Mouse (Mus musculus) spleen, postnatal 10 days (tissue): ENCODE results near the gene Sprr2a1.
"Not testable (repeated sequence)": the region's sequence is repeated elsewhere in the genome, so short reads cannot be mapped to it uniquely, and the experiment has no call there.

ENCODE experiments used
- DNase-seq, 2 experiments: peaks; one replicate each; pipeline ENCODE4 v3.0.0; 2021 to 2022; ENCODE audit warnings: low spot score in 2 of 2

Gene Sprr2a1

DNA sequence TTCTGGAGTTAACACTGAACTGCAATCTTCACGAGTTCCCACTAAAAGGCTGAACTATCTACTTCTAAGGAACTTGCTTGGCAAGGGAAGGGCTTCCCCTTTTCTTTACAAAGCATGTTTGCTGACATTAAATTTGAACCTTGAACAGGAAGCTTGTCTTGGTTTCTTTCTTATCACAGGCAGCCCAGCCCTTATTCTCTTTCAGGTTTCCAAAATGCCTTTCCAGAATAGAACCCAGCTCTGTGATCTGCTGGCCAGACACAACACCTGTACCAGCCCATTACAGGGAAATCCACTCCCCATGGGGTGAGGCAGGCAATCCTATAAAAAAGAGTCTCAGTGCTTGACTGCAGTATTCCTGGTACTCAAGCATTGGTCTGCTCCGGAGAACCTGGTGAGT, at the start of gene Sprr2a1, which contains the start of gene Sprr2a2:
Gene Sprr2a1, plus strand, starts transcription at position 231 of the 400 bp plus-strand sequence.
Gene Sprr2a2, plus strand, starts transcription at position 352 of the 400 bp plus-strand sequence.
- DNase-seq: not testable (repeated sequence)

DNA sequence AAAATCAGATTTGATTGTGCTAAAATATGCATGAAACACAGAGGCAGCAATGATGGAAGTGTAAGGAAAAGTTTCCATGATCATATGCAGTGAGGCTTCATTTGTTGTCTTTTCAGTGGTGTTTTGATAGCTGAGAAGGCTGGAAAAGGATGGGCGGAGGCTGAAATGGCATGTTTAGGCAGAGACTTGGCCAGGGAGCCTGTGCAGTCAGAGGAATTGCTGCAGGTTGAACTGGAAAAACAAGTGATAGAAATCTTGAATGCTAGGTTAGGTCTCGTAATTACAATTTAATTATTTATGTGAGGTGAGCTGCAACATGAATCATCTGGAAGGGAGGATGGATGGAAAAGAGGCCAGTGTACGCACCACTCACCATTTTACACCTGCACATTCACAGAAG, 45.8 kb upstream of the Sprr2a1 start:
- no peak for DNase-seq

DNA sequence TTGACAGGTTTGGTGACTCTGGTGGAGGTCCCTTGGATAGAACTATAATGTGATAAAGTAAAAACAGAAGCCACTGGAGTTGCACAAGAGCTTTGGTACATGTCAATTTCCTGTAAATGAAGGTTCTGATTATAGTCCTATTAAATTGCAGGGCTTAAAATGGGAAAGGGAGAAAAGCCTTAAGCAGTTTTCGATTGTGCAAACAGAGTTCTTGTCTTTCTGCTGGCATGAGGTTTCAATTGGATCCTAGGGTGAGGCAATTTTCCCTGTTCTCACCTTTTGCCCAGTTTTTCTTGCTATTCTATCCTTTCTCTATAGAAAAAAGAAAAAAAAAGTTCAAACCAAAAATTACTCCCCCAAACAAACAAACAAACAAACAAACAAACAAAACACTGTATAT, 38.7 kb upstream of the Sprr2a1 start:
- DNase-seq: no peak

- no peak for DNase-seq
Observed at GRCm38 (mm10) chr3:92195512-92196200, 19.9 kb upstream of the Sprr2a1 start.

GRCm38 (mm10) chr3:92211133-92211925, 4.3 kb upstream of the Sprr2a1 start:
- DNase-seq: not testable (repeated sequence)

- not testable (repeated sequence) for DNase-seq
Observed at GRCm38 (mm10) chr3:92212059-92212458, 3.5 kb upstream of the Sprr2a1 start.

DNA sequence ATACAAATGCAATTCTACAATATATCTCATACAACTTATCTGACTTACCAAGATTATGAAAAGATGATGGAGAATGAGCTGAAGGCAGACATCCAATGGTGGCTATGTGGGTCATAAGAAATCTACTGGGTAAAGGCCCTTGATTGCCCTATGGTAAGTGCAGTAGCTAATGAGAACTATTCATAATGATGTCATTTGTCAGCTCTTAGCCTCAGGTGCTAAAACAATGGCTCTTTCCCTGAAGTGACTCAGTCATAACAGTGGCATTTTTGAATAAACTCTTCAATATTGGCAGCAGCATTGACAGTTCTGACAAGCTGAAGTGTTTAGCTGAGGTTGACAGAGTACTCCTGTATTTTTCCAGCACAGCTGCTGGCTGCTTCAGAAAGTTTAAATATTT, 1.9 kb upstream of the Sprr2a1 start:
- not testable (repeated sequence) for DNase-seq

GRCm38 (mm10) chr3:92219031-92219430, 3.4 kb downstream of the Sprr2a1 start:
- DNase-seq: not testable (repeated sequence)

- not testable (repeated sequence) for DNase-seq
Observed at GRCm38 (mm10) chr3:92223708-92224107, 8.1 kb downstream of the Sprr2a1 start.

DNA sequence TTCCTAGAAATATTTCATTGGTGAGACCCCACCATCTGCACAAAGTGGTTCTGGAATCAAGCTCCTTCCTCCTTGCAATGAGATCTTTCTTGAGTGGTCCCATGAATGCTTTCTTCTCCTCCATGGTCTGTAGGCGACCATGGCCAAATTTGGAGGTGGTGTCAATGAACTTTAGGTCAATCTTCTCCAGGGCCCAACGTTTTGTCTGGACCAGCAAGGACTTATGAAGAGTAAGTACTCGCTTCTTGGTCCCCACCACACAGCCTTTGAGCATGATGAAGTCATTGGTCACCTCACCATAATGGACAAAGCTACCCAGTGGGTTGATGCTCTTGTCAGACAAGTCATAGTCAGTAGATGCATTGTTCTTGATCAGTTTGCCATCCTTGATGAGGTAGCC, 11.8 kb downstream of the Sprr2a1 start:
- not testable (repeated sequence) for DNase-seq

DNA sequence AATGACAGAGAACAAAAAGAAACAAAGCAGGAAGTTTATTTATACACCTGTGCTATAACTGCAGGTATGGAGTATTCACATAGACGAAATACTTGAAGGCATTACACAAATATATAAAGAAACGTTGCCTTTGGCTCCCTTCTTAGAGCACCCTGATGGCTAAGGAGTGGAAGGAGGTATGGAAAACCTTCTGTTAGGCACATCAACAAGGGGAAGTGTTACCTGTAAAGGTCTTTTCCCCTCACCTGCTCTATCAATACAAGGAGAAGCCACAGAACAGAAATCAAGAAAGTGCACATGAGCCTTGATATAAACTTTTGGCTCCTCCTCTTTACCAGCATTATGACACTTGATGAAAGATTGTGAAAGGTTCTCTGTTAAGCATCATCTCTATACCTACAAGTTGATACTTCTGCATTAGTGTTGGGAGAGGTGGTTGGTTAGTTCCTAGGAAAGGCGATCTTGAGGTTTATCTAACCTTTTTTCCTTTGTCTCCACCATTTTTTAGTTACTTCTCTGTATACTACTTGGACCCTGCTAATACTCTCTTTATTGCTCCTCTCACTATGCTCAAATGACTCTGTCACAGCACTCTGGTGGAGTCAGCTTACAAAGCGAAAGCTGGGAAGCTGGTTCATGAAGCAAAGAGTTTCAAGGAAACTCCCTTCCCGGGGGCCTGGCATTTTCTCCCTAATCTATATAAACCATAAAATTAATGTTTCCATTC, 21.0 kb downstream of the Sprr2a1 start:
- not testable (repeated sequence) for DNase-seq

GRCm38 (mm10) chr3:92238736-92239135, 23.1 kb downstream of the Sprr2a1 start:
- not testable (repeated sequence) for DNase-seq

DNA sequence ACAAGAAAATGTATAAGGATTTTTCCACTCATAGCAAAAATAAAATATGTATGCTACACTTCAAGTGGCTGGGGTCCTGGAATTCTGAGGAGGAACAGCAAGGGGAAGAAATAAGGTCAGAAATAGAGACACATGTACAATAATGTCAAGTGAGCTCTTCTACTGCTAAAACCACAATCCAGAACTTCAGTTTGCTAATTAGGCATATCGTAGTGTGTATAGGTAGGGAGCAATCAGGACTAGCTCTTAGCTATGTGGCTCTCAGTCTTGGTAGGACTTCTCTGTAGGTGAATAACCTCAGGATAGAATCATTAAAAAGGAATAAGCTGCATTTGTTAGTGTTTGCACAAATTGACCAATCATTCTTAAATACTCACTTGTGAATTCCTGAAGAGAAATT, 23.6 kb downstream of the Sprr2a1 start:
- DNase-seq: not testable (repeated sequence)

- DNase-seq: not testable (repeated sequence)
Observed at GRCm38 (mm10) chr3:92244833-92245232, 29.2 kb downstream of the Sprr2a1 start.

DNA sequence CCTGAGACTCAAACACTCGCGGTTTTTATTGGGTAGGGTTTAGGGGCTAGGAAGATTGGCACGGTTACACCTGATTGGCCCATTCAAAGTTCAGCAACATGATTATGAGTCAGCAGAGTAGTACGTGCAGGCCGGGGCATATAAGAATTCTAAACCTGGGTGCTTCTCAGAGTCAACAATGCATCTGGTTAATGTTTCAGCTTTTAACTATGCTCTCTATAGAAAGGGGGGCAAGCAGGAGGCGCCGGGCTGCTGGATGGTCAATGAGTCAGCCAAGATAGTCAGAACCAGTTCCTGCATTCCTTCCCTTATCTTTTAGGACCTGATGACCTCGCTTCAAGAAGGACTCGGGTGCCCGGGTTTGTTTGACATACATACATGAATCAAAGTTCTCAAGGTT, 30.6 kb downstream of the Sprr2a1 start:
- DNase-seq: not testable (repeated sequence)

GRCm38 (mm10) chr3:92248494-92248893, 32.9 kb downstream of the Sprr2a1 start:
- DNase-seq: not testable (repeated sequence)

GRCm38 (mm10) chr3:92250450-92250849, 34.9 kb downstream of the Sprr2a1 start:
- not testable (repeated sequence) for DNase-seq

DNA sequence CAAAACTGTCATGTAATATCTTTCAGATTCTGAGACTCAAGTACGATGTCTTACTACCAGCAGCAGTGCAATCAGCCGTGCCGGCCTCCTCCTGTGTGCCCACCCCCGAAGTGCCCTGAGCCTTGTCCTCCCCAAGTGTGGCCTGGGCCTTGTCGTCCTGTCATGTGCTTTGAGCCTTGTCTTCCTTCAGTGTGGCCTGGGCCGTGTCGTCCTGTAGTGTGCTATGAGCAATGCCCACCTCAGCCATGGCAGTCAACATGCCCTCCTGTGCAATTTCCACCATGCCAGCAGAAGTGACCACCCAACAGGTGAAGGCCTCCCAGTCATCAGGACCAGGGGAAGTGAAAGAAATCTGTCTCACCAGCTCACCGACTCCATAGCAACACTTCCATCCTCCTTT, 38.3 kb downstream of the Sprr2a1 start:
- not testable (repeated sequence) for DNase-seq

- DNase-seq: not testable (repeated sequence)
Observed at GRCm38 (mm10) chr3:92258526-92258925, 42.9 kb downstream of the Sprr2a1 start.

DNA sequence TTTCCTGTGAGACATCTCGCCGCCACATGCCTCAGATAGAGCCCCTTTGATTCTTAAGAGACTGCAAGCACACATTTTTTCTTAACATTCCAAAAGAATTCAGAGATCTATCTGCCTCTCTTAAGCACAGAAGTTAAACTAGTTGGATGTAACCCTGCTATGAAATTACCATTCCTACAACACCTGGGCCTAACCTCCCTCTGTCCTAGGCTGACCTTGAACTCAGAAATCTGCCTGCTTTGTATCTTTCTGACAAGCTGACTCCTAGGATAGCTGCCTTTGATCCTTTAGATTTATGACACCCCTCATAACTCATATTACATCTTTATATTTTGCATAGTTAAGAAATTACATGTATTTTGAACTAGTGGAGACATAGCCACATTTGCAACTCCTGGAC, 47.9 kb downstream of the Sprr2a1 start:
- not testable (repeated sequence) for DNase-seq
